ENCODE assay signal across 8 mouse cellular contexts in the genomic region with DNA sequence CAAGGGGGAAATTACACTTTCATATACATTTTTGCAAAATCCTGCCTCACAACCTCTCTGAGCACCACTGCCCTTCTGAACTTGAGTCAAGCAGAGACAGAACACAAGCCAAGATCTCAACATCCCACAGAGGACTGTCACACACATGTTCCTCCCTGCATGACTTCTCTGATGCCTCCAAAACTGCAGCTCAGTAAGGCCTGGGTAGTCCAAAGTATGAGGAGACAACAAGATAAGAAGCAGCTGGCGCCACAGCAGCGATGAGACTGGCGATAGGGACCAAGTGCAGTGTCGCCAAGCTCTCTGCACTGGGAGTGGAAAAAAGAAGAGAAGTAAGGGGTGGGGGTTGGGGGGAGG. TPM values are rescaled to one million over a fixed set of nuclear protein-coding genes. Genes with fewer than 3 reads are reported as not detected.
DNase-seq lines count a peak whose midpoint lies in the region; ATAC-seq and TF ChIP-seq lines count a peak whose summit lies in the region.

No protein-coding gene starts in this region.

- DNase-seq in layer of hippocampus, adult 2 months (ENCODE audit: low spot score in 2 of 2), result no peak
- DNase-seq in layer of hippocampus, postnatal 25 days (ENCODE audit: extremely low spot score in 1 of 2, low spot score in 1 of 2), result no peak
- DNase-seq in Muller cell, postnatal 12 days (ENCODE audit: inconsistent ontology term), result peak; percentile 38
- peak; percentile 55 for DNase-seq in kidney, postnatal 10 days
- DNase-seq in yolk sac, embryonic 10.5 days (ENCODE audit: low spot score), result peak; percentile 55
- no peak for DNase-seq in layer of hippocampus, adult 9-11 months

- peak overlapping the region; percentile 73 for H3K4me3 ChIP-seq in layer of hippocampus, adult 2 months
- peak overlapping the region; percentile 95 for H3K4me3 ChIP-seq in megakaryocyte, embryonic 14.5 days (replicated peaks)

- ATAC-seq in erythroid progenitor cell, adult 5-6 weeks (replicated peaks; ENCODE audit: low FRiP score, poor library complexity, severe bottlenecking), result 0 out of 2 replicates have a peak, but pooled peaks have one; percentile 31

- peak overlapping the region; percentile 94 for H3K27ac ChIP-seq in layer of hippocampus, adult 2 months

- H3K27me3 ChIP-seq in megakaryocyte, embryonic 14.5 days (replicated peaks), result no peaks in the 10 kb centered on the region

- no peak for TF ChIP-seq CTCF in layer of hippocampus, adult 2 months (conservative IDR thresholded peaks at IDR 0.05)

- H3K9me3 ChIP-seq in megakaryocyte, embryonic 14.5 days, result no peaks in the 10 kb centered on the region

- H3K36me3 ChIP-seq in megakaryocyte, embryonic 14.5 days (replicated peaks; ENCODE audit: low read length), result peaks cover 14% of the 10 kb centered on the region

- H3K4me1 ChIP-seq in megakaryocyte, embryonic 14.5 days, result peaks cover 68% of the 10 kb centered on the region

RNA-seq across cellular contexts. Expression of a gene that starts 0.6 kb away (rescaled TPM):
- 10 to 100 TPM; 11.6 to 11.7 TPM for total RNA-seq in layer of hippocampus, adult 2 months (2021)
- 10 to 100 TPM; 11.2 to 11.6 TPM for total RNA-seq in layer of hippocampus, postnatal 25 days (2021)
- total RNA-seq in erythroid progenitor cell, adult 5-6 weeks (2015; ENCODE audit: low replicate concordance), result 1.4 and 4.2 TPM in 2 replicates
- total RNA-seq in erythroid progenitor cell, adult 5-6 weeks (2017; ENCODE audit: low replicate concordance), result 2.6 and 3.3 TPM in 2 replicates
- polyA plus RNA-seq in megakaryocyte, embryonic 14.5 days (2012; ENCODE audit: insufficient read depth, low replicate concordance), result 0.32 TPM in 1 of 2 replicates, not detected in the other

RNA-seq across cellular contexts. Expression of a gene that starts 40.1 kb away (rescaled TPM):
- total RNA-seq in layer of hippocampus, adult 2 months (2021), result 10 to 100 TPM; 16.0 to 19.6 TPM
- total RNA-seq in layer of hippocampus, postnatal 25 days (2021), result 10 to 100 TPM; 13.4 to 14.2 TPM
- total RNA-seq in erythroid progenitor cell, adult 5-6 weeks (2015; ENCODE audit: low replicate concordance), result 27.0 and 28.1 TPM in 2 replicates
- 17.6 and 18.2 TPM in 2 replicates for total RNA-seq in erythroid progenitor cell, adult 5-6 weeks (2017; ENCODE audit: low replicate concordance)
- polyA plus RNA-seq in megakaryocyte, embryonic 14.5 days (2012; ENCODE audit: insufficient read depth, low replicate concordance), result 0.49 TPM in 1 of 2 replicates, not detected in the other

RNA-seq across cellular contexts. Expression of a gene that starts 55.8 kb away (rescaled TPM):
- total RNA-seq in layer of hippocampus, adult 2 months (2021), result 1 to 10 TPM; 5.9 to 8.5 TPM
- total RNA-seq in layer of hippocampus, postnatal 25 days (2021), result 1 to 10 TPM; 5.2 to 5.8 TPM
- total RNA-seq in erythroid progenitor cell, adult 5-6 weeks (2015; ENCODE audit: low replicate concordance), result 8.8 and 11.2 TPM in 2 replicates
- 4.5 and 6.0 TPM in 2 replicates for total RNA-seq in erythroid progenitor cell, adult 5-6 weeks (2017; ENCODE audit: low replicate concordance)
- polyA plus RNA-seq in megakaryocyte, embryonic 14.5 days (2012; ENCODE audit: insufficient read depth, low replicate concordance), result 3.0 and 3.4 TPM in 2 replicates

Comparison
In these comparisons a context has a peak if more than half of its experiments do, and no peak if none do; other contexts are left out.
1. DNase-seq: peak in Muller cell, postnatal 12 days (single experiment), kidney, postnatal 10 days (single experiment) and yolk sac, embryonic 10.5 days (single experiment); none in layer of hippocampus, adult 2 months (0 of 2), layer of hippocampus, postnatal 25 days (0 of 2) and layer of hippocampus, adult 9-11 months (single experiment).